9 mouse cellular contexts compared by ENCODE assay signal in genomic region chr4:148166431-148166830, GRCm38 (mm10). TPM values are rescaled to one million over a fixed set of nuclear protein-coding genes. Genes with fewer than 3 reads are reported as not detected.
A peak's percentile ranks its signal among the peaks of the same experiment; 100 is the strongest.
DNase-seq lines count a peak whose midpoint lies in the region; ATAC-seq lines count a peak whose summit lies in the region.
"Had no signal": no experiment of that assay in that cellular context is flagged by ENCODE, and none has a peak within 500 bp of the region (broad histone marks: within the 10 kb centered on the region; RNA-seq: fewer than 3 reads in every experiment).

No protein-coding gene starts in this region.

- peak; percentile 25; the same call in 1 of the 2 replicates for ATAC-seq in intestine, embryonic 14.5 days (replicated peaks; ENCODE audit: low FRiP score, low TSS enrichment, low read depth)

- no peaks in the 10 kb centered on the region for H3K9me3 ChIP-seq in embryonic facial prominence, embryonic 10.5 days
- H3K9me3 ChIP-seq in intestine, embryonic 14.5 days (ENCODE audit: control insufficient read depth, low read length) = no peaks in the 10 kb centered on the region
- no peaks in the 10 kb centered on the region for H3K9me3 ChIP-seq in midbrain, embryonic 10.5 days (replicated peaks)

- peaks cover 39% of the 10 kb centered on the region for H3K4me1 ChIP-seq in embryonic facial prominence, embryonic 10.5 days
- H3K4me1 ChIP-seq in intestine, embryonic 14.5 days (replicated peaks; ENCODE audit: control insufficient read depth, insufficient read depth, low read length) = no peaks in the 10 kb centered on the region
- peaks cover 56% of the 10 kb centered on the region for H3K4me1 ChIP-seq in midbrain, embryonic 10.5 days

- peak overlapping the region; percentile 34 for H3K4me3 ChIP-seq in embryonic facial prominence, embryonic 10.5 days
- H3K4me3 ChIP-seq in intestine, embryonic 14.5 days (ENCODE audit: low read depth, low read length) = no peak overlapping the region
- H3K4me3 ChIP-seq in midbrain, embryonic 10.5 days = peak overlapping the region; percentile 32

- no peak overlapping the region for H3K9ac ChIP-seq in intestine, embryonic 14.5 days (ENCODE audit: low read length)

- no peaks in the 10 kb centered on the region for H3K36me3 ChIP-seq in embryonic facial prominence, embryonic 10.5 days (replicated peaks)
- no peaks in the 10 kb centered on the region for H3K36me3 ChIP-seq in intestine, embryonic 14.5 days (ENCODE audit: control insufficient read depth, insufficient read depth, low read length)
- no peaks in the 10 kb centered on the region for H3K36me3 ChIP-seq in midbrain, embryonic 10.5 days

- DNase-seq in embryo, embryonic 10.5 days (ENCODE audit: low spot score) = peak; percentile 45
- DNase-seq in embryo, embryonic 9.5 days (ENCODE audit: extremely low spot score) = no peak
- peak; percentile 57 for DNase-seq in embryonic facial prominence, embryonic 10.5 days (ENCODE audit: low spot score)
- DNase-seq in intestine, embryonic 14.5 days (ENCODE audit: low spot score) = peak; percentile 61
- peak; percentile 55 for DNase-seq in midbrain, embryonic 10.5 days (ENCODE audit: low spot score)
- no peak for DNase-seq in thymus, postnatal 25 days
- DNase-seq in lung, adult 18-20 months = no peak
- no peak for DNase-seq in thymus, postnatal 0 days (ENCODE audit: low spot score)

- 3% methylated on average over 10 of the region's 10 CpGs for WGBS in embryonic facial prominence, embryonic 10.5 days
- WGBS in intestine, embryonic 14.5 days = 8% methylated on average over 10 of the region's 10 CpGs
- WGBS in midbrain, embryonic 10.5 days = 8% methylated on average over 10 of the region's 10 CpGs

- H3K4me2 ChIP-seq in intestine, embryonic 14.5 days (ENCODE audit: low read length) = no peak overlapping the region

- no peak overlapping the region; the same call in 1 of the 2 replicates for H3K27ac ChIP-seq in embryonic facial prominence, embryonic 10.5 days (replicated peaks)
- H3K27ac ChIP-seq in intestine, embryonic 14.5 days (ENCODE audit: low read depth) = no peak overlapping the region
- no peak overlapping the region; the same call in 1 of the 2 replicates for H3K27ac ChIP-seq in midbrain, embryonic 10.5 days (replicated peaks)

- H3K27me3 ChIP-seq in embryonic facial prominence, embryonic 10.5 days (replicated peaks; ENCODE audit: low read depth, poor library complexity, severe bottlenecking) = peaks cover 96% of the 10 kb centered on the region
- peaks cover 80% of the 10 kb centered on the region for H3K27me3 ChIP-seq in intestine, embryonic 14.5 days (replicated peaks; ENCODE audit: control insufficient read depth, insufficient read depth, low read length)
- peaks cover 95% of the 10 kb centered on the region for H3K27me3 ChIP-seq in midbrain, embryonic 10.5 days (ENCODE audit: low read depth, poor library complexity, severe bottlenecking)

RNA-seq across cellular contexts. Expression of gene Fbxo2, which starts 6.0 kb away (rescaled TPM):
- 0.82 and 1.1 TPM in 2 replicates for polyA plus RNA-seq in embryonic facial prominence, embryonic 10.5 days (2016; fragmentation: Nextera tagmentation; extraction: Ambion mirVana)
- polyA plus RNA-seq in intestine, embryonic 14.5 days (2014; fragmentation: Nextera tagmentation; extraction: Ambion mirVana) = 0.50 and 0.65 TPM in 2 replicates
- polyA plus RNA-seq in midbrain, embryonic 10.5 days (2016; fragmentation: Nextera tagmentation; extraction: Ambion mirVana) = 1.1 and 1.3 TPM in 2 replicates
- polyA plus RNA-seq in thymus, postnatal 0 days (2015; fragmentation: Nextera tagmentation; extraction: Ambion mirVana) = 0.71 and 1.1 TPM in 2 replicates
- polyA plus RNA-seq: liver, embryonic 16.5 days had no signal

RNA-seq across cellular contexts. Expression of gene Fbxo44, which starts 6.1 kb away (rescaled TPM):
- 18.0 and 21.3 TPM in 2 replicates for polyA plus RNA-seq in embryonic facial prominence, embryonic 10.5 days (2016; fragmentation: Nextera tagmentation; extraction: Ambion mirVana)
- 13.3 and 14.2 TPM in 2 replicates for polyA plus RNA-seq in intestine, embryonic 14.5 days (2014; fragmentation: Nextera tagmentation; extraction: Ambion mirVana)
- polyA plus RNA-seq in midbrain, embryonic 10.5 days (2016; fragmentation: Nextera tagmentation; extraction: Ambion mirVana) = 39.6 and 58.5 TPM in 2 replicates
- 10.2 and 10.9 TPM in 2 replicates for polyA plus RNA-seq in thymus, postnatal 0 days (2015; fragmentation: Nextera tagmentation; extraction: Ambion mirVana)

RNA-seq across cellular contexts. Expression of gene Fbxo6, which starts 14.5 kb away (rescaled TPM):
- 8.3 and 10.6 TPM in 2 replicates for polyA plus RNA-seq in embryonic facial prominence, embryonic 10.5 days (2016; fragmentation: Nextera tagmentation; extraction: Ambion mirVana)
- polyA plus RNA-seq in intestine, embryonic 14.5 days (2014; fragmentation: Nextera tagmentation; extraction: Ambion mirVana) = 12.6 and 13.2 TPM in 2 replicates
- 11.4 and 13.0 TPM in 2 replicates for polyA plus RNA-seq in midbrain, embryonic 10.5 days (2016; fragmentation: Nextera tagmentation; extraction: Ambion mirVana)
- polyA plus RNA-seq in thymus, postnatal 0 days (2015; fragmentation: Nextera tagmentation; extraction: Ambion mirVana) = 36.2 and 37.7 TPM in 2 replicates

RNA-seq across cellular contexts. Expression of gene Draxin, which starts 35.9 kb away (rescaled TPM):
- polyA plus RNA-seq in embryonic facial prominence, embryonic 10.5 days (2016; fragmentation: Nextera tagmentation; extraction: Ambion mirVana) = 1.5 and 2.4 TPM in 2 replicates
- polyA plus RNA-seq in intestine, embryonic 14.5 days (2014; fragmentation: Nextera tagmentation; extraction: Ambion mirVana) = 0.19 and 0.34 TPM in 2 replicates
- polyA plus RNA-seq in midbrain, embryonic 10.5 days (2016; fragmentation: Nextera tagmentation; extraction: Ambion mirVana) = 5.3 and 7.5 TPM in 2 replicates
- polyA plus RNA-seq in thymus, postnatal 0 days (2015; fragmentation: Nextera tagmentation; extraction: Ambion mirVana) = not detected in 2 replicates

RNA-seq across cellular contexts. Expression of gene Mad2l2, which starts 36.2 kb away (rescaled TPM):
- polyA plus RNA-seq in embryonic facial prominence, embryonic 10.5 days (2016; fragmentation: Nextera tagmentation; extraction: Ambion mirVana) = 63.3 and 67.3 TPM in 2 replicates
- 47.5 and 48.1 TPM in 2 replicates for polyA plus RNA-seq in intestine, embryonic 14.5 days (2014; fragmentation: Nextera tagmentation; extraction: Ambion mirVana)
- 72.6 and 85.2 TPM in 2 replicates for polyA plus RNA-seq in midbrain, embryonic 10.5 days (2016; fragmentation: Nextera tagmentation; extraction: Ambion mirVana)
- polyA plus RNA-seq in thymus, postnatal 0 days (2015; fragmentation: Nextera tagmentation; extraction: Ambion mirVana) = 42.1 and 46.1 TPM in 2 replicates

Comparison
In these comparisons a context has a peak if more than half of its experiments do, and no peak if none do; other contexts are left out.
1. DNase-seq: peak in embryo, embryonic 10.5 days (single experiment), embryonic facial prominence, embryonic 10.5 days (single experiment), intestine, embryonic 14.5 days (single experiment) and midbrain, embryonic 10.5 days (single experiment); none in embryo, embryonic 9.5 days (single experiment), thymus, postnatal 25 days (single experiment), lung, adult 18-20 months (0 of 2) and thymus, postnatal 0 days (single experiment).